Mouse (Mus musculus): ENCODE data around the gene Epha4.
A peak's percentile ranks its signal among the peaks of the same experiment; 100 is the strongest.

Gene Epha4

GRCm38 (mm10) chr1:77391590-77391989 lies 123.3 kb downstream of the Epha4 start:
- no peak for DNase-seq

DNA sequence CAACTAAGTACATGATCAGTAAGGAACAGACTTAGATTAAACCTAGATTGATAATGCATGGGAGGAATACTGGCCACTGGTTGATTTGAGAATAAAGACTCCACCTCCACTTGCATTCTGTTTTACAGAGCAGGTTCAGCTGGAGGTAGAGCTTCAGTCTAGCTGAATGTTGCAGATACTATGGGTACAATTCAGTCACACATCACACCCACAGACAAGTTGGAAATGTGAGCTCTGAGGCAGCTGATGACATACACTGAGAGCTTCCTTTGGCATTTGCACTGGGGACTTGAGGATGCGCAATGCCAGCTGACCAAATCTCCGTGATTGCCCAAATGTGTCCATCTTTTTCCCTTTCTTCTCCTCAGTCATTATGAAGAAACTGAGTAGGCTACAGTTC lies 125.8 kb downstream of the Epha4 start:
- DNase-seq, result no peak

GRCm38 (mm10) chr1:77388556-77388955 lies 126.3 kb downstream of the Epha4 start:
- no peak for DNase-seq

DNA sequence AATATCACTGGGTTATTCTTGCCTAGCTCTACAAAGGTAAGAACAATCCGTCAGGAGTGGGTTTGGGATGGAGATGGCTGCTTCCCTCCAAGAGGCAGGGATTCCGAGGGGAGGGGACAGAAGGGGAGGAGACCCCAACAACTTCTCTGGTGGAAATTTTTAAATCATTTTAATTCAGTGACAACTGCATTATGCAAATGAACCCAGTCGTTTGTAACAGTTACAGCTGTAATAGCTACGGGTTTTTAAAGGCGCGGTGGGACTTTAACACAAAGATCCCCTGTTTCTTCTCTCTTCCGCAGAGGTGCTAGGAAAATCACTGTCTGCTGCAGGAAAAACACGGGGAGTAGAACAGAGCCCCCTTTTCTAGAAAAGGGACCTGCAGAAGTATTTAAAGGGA lies 129.3 kb downstream of the Epha4 start:
- no peak for DNase-seq

DNA sequence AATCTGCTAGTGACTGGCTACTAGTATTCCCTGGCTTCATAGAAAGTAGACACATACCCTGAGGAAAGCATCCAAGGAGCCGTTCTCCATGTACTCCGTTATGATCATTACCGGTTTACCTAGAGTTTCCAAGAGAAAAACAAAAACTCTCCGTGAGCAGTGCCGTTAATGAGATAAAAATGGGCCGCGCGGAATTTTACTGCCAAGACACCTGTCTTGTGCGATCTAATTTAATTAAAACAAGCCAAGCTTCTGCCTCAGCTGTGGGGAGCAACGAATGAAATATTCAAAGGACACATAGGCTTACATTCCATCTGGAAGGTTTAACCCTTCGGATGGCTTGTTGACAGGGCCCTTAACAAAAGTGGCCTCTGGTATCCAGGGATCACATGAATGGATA lies 131.4 kb downstream of the Epha4 start:
- DNase-seq, result no peak

DNA sequence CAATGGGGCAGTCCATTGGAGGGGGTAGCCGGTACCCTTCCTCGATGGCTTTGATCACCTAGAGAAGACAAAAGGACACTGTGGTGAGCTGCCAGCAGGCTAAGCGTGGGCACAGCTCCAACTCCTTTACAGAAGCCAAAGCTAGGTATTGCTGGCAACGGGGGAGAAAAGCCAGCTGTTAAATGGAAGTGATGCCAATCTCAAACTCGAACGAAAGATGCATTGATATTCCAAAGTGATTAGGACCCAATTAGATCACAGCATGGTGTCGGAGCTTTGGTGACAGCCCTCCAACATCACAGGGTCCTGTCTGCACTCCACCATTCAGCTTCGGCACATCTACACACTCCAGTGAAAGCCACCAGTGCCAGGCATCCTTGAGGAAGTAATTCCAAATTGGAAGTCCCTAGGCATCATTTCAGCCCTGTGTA lies 137.3 kb downstream of the Epha4 start:
- DNase-seq, result no peak

DNA sequence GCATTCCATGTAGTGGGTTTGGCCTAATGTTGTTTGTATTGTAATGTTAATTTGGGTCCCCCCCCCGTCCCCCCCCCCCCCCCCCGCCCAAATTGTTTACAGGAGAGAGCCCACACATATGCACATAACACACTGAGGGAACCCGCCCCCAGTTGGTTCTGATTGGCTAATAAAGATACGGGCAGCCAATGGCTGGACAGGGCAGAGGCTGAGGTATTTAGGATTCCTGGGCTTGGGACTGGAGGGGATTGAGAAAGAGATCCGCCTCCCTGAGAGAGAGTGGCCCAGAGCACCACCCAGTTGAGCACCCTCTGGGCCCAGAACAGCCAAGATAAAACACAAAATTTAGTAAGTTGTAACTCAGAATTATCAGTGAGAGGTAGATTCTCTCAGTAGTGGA lies 140.8 kb downstream of the Epha4 start:
- no peak for DNase-seq

- peak; percentile 25 for DNase-seq
Observed at GRCm38 (mm10) chr1:77370921-77371320, 144.0 kb downstream of the Epha4 start.

DNA sequence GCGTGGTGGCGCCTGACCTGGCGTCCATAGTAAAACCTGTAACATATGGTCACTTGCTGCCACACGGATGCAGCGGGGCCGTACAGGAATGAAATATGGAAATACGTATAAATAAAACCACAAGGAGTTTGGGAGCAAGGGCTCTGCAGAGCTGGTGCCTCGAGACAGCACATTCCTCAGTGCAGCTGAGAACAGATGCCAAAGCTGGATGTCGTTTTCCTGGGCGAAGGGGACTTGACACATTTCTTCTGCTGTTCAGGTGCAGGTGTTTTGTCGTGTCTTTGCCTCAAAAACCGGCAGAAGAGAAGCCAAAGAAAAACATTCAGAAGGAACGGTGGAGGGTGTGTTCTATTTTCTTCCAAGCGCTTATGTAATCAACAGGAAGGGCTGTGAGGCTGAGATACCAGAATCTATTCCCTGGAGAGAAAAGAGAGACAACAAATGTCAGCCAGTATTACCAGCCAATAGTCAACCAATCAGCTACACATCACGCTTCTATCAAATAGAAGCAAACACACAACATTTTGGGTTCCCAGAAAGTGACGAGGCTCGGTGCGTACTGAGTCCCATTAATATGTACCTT lies 145.5 kb downstream of the Epha4 start:
- DNase-seq, result no peak

DNA sequence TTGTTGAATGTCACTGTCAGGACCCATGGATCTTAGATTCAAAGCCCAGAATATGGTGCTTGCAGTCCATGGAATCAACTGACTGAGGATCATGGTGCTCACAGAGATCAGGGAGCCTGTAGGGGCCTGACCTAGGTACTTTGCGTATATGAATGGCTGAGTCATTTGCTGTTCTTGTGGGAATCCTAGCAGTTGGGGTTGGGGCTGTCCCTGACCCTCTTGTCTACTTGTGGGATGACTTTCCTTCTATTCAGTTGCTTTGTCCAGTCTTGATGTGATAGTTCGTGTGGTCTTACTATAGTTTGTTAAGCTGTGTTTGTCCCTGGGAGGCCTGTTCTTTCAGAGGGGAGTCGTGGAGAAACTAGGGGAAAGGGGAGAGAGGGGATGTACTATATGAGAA lies 149.0 kb downstream of the Epha4 start:
- no peak for DNase-seq

DNA sequence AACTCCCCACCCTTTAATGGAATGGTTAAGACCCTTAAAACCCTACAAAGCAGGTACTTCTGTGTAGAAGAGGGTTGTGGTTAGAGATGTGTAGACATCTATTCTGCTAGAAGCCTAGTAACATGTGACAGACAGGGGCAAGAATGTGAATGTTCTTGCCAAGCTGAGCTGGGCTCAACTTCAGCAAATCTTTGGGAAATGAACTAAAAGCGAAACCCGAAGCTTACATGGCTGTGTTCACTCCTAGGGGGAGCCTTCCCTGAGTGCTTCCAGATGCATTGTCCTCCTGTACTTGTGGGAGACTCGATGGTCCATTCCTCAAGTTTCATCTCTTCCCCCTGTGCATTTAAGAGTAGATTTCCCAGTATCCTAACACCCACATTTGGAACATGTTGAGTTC lies 150.3 kb downstream of the Epha4 start:
- no peak for DNase-seq

DNA sequence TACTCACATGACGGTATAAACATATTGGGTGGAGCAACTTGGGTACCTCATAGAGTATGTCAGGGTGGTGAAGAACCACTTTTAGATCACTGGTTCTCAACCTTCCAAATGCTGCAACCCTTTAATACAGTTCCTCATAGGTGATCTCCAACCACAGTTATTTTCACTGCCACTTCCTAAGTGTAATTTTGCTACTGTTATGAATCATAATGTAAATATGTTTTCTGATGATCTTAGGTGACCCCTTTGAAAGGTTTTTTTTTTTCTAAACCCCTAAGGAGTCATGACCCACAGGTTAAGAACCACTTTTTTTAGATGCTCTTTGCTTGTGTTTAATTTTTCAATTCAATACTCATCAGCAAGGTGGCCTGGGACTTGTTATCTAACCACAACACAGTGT lies 151.0 kb downstream of the Epha4 start:
- no peak for DNase-seq

GRCm38 (mm10) chr1:77346459-77346858 lies 168.4 kb downstream of the Epha4 start:
- no peak for DNase-seq

GRCm38 (mm10) chr1:77343792-77344191 lies 171.1 kb downstream of the Epha4 start:
- DNase-seq, result no peak

GRCm38 (mm10) chr1:77339701-77340100 lies 175.2 kb downstream of the Epha4 start:
- no peak for DNase-seq

DNA sequence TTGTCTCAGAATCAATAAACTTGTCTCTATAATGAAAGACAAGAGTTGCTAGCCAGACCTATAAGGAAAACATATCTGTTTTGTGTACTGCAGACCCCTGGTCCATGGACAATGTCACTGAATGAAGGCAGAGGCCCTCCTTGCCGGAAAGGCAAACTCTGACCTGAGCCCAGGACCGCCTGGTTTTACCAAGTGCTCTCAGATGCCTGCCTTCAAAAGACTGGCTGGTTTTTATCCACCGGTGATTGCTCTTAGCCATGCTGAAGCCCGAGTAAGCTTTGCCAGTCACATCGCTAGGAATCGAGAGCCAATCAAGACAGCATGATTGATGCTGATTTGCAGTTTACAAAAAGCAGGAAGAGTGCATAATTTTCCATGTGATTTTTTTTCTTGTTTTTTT lies 176.5 kb downstream of the Epha4 start:
- no peak for DNase-seq

- peak; percentile 19 for DNase-seq
Observed at GRCm38 (mm10) chr1:77336937-77337336, 178.0 kb downstream of the Epha4 start.

GRCm38 (mm10) chr1:77318597-77319127 lies 196.2 kb downstream of the Epha4 start:
- DNase-seq, result no peak
